Mouse (Mus musculus): ENCODE results near the gene Inha. TPM values are rescaled to one million over a fixed set of nuclear protein-coding genes. Genes with fewer than 3 reads are reported as not detected.

Inha gene
- polyA plus RNA-seq, 1 experiment from 2014 or later, result 2.7 TPM

- no peak overlapping the region for H3K9ac ChIP-seq (ENCODE audit: low read depth, low read length)
- ATAC-seq (ENCODE audit: low FRiP score, low TSS enrichment), result no peak
- H3K9me3 ChIP-seq (ENCODE audit: control insufficient read depth, low read length), result no peaks in the 10 kb centered on the region
- peaks cover 57% of the 10 kb centered on the region for H3K27me3 ChIP-seq (ENCODE audit: control insufficient read depth, insufficient read depth, low read length)
- H3K4me1 ChIP-seq (ENCODE audit: control insufficient read depth, insufficient read depth, low read length), result peaks cover 4% of the 10 kb centered on the region; the same call in 1 of the 2 replicates
- peak overlapping the region; percentile 82; the same call in 1 of the 2 replicates for H3K4me2 ChIP-seq (replicated peaks; ENCODE audit: low read depth, low read length)
- peaks cover 18% of the 10 kb centered on the region for H3K36me3 ChIP-seq (ENCODE audit: control insufficient read depth, insufficient read depth, low read length)
- WGBS, result 5% methylated on average over 24 of the region's 24 CpGs
- H3K27ac ChIP-seq (ENCODE audit: low read depth, low read length), result no peak overlapping the region
- peak overlapping the region; percentile 52; the same call in 1 of the 2 replicates for H3K4me3 ChIP-seq (ENCODE audit: low read length)
Measured at GRCm38 (mm10) chr1:75486561-75486960, 20.3 kb upstream of the Inha start.

GRCm38 (mm10) chr1:75487040-75487404 is 19.9 kb upstream of the Inha start:
- peak; percentile 14 for ATAC-seq (ENCODE audit: low FRiP score, low TSS enrichment)

DNA sequence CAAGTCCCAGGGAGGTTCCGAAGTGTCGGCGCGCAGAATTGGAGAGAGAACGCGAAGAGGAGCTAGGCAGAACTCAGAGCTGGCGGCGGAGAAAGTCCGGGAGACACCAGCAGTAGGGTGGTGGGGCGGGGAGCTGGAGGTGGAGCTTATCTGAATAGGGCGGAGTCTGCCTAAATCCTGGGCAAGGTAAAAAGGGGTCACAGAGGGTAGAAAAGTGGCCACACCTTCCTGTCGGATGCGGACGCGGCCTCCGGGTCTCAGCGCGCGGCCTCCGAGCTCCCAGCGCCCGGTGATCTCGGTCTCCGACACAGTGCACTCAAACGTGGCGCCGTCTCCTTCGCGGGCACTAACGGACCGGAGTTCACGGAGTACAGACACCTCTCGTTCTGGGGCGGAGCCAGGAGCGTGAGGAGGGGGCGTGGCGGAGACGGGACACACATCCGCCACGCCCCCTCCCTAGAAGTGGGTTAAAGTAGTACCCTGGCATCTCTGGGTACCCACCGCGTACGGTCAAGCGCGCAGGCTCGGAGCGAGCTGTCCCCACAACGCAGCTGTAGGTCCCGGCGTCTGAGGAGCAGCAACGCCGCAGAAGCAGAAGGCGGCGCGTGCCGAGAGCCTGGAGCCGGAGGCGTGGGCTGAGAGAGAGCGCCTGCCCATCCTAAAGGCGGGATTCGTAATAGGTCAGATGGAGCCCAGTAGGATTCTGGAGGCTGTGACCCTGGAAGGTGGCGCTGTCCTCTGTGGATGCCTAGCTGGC is 19.3 kb upstream of the Inha start:
- H3K27me3 ChIP-seq (ENCODE audit: control insufficient read depth, insufficient read depth, low read length), result peaks cover 53% of the 10 kb centered on the region
- peak overlapping the region; percentile 45 for H3K9ac ChIP-seq (ENCODE audit: low read depth, low read length)
- peaks cover 4% of the 10 kb centered on the region; the same call in 1 of the 2 replicates for H3K4me1 ChIP-seq (ENCODE audit: control insufficient read depth, insufficient read depth, low read length)

More at GRCm38 (mm10) chr1:75487040-75487404, 19.9 kb upstream of the Inha start:
- peak overlapping the region; percentile 45 for H3K9ac ChIP-seq (ENCODE audit: low read depth, low read length)
- 3% methylated on average over 13 of the region's 13 CpGs for WGBS
- H3K4me1 ChIP-seq (ENCODE audit: control insufficient read depth, insufficient read depth, low read length), result peaks cover 4% of the 10 kb centered on the region; the same call in 1 of the 2 replicates
- no peaks in the 10 kb centered on the region for H3K9me3 ChIP-seq (ENCODE audit: control insufficient read depth, low read length)
- peaks cover 53% of the 10 kb centered on the region for H3K27me3 ChIP-seq (ENCODE audit: control insufficient read depth, insufficient read depth, low read length)
- H3K36me3 ChIP-seq (ENCODE audit: control insufficient read depth, insufficient read depth, low read length), result peaks cover 21% of the 10 kb centered on the region
- H3K4me3 ChIP-seq (ENCODE audit: low read length), result peak overlapping the region; percentile 52
- H3K4me2 ChIP-seq (replicated peaks; ENCODE audit: low read depth, low read length), result peak overlapping the region; percentile 82
- H3K27ac ChIP-seq (ENCODE audit: low read depth, low read length), result no peak overlapping the region

DNA sequence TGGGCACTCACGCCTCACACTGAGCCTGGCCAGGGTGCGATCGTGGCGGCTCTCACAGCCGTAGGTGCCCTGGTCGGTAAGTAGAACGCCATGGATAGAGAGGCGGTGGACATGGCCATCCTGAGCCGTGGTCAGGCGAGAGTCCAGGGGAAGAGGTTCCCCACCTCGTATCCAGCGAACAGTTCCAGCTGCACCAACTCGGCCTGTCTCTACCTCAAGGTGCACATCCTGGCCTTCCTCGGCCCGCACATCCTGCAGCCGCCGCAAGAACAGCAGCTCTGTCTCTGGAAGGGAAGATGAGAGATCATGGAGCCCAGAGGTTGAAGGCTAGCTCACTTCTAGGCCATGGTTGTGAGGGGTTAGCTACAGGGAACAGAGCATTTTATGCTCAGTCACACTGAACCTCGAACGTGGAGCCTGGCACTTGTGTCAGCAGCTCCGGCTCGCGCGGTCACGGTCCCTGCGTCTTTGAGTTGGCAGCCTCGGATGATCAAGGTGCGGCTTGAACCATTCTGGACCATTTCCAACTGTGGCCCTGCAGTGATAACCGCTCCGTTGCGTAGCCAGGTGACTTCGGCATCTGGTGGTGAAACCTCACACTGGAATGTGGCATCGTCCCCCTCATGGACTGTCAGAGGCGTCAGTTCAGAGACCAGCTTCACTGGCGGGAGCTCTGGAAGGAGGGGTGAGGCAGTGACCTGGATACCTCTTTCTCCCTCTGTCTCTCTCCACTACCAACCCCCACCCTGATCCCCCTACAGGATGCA is 15.9 kb upstream of the Inha start:
- Histone ChIP-seq H3K27me3 (ENCODE audit: control insufficient read depth, insufficient read depth, low read length) (peaks cover 28% of the 10 kb centered on the region), H3K9ac (ENCODE audit: low read depth, low read length) (no peak overlapping the region), H3K27ac (ENCODE audit: low read depth, low read length) (no peak overlapping the region), H3K9me3 (ENCODE audit: control insufficient read depth, low read length) (no peaks in the 10 kb centered on the region), H3K4me1 (ENCODE audit: control insufficient read depth, insufficient read depth, low read length) (peaks cover 4% of the 10 kb centered on the region; the same call in 1 of the 2 replicates), H3K36me3 (ENCODE audit: control insufficient read depth, insufficient read depth, low read length) (peaks cover 27% of the 10 kb centered on the region), H3K4me2 (replicated peaks; ENCODE audit: low read depth, low read length) (no peak overlapping the region), H3K4me3 (ENCODE audit: low read length) (no peak overlapping the region)
- 90% methylated on average over 34 of the region's 34 CpGs for WGBS
- ATAC-seq (ENCODE audit: low FRiP score, low TSS enrichment), result no peak

More for the DNA sequence above, 19.3 kb upstream of the Inha start:
- Histone ChIP-seq H3K4me2 (replicated peaks; ENCODE audit: low read depth, low read length) (peak overlapping the region; percentile 82), H3K9me3 (ENCODE audit: control insufficient read depth, low read length) (no peaks in the 10 kb centered on the region), H3K4me3 (ENCODE audit: low read length) (peak overlapping the region; percentile 52), H3K27ac (ENCODE audit: low read depth, low read length) (no peak overlapping the region), H3K36me3 (ENCODE audit: control insufficient read depth, insufficient read depth, low read length) (peaks cover 23% of the 10 kb centered on the region)
- peak; percentile 80 for ATAC-seq (ENCODE audit: low FRiP score, low TSS enrichment)
- WGBS, result under 1% methylated on average over 62 of the region's 62 CpGs

DNA sequence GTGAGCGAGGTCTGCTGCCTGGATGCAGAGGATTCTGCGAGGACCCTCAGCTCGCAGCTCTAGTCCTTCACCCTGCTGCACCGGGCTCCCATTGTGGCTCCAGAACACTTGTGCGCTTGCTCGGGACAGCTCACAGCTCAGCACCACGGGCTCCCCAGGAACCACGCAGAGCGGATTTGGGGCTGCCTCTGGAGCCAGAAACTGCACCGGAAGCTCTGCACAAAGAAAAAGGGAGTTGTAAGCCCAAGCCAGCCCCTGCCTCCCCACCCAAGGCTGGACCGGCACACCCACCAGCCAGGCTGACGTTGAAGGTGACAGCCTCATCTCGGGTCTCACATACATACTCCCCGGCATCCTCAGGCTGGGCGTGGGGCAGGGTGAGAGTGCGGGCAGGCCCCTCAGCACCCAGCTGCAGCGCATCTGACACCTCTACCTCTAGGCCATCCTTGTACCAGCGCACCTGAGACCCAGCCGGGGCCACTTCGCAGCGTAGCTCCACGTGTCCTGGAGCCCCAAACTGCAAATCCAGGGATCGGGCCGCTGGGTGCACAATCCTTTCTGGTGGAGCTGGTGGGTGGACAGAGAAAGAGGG is 14.2 kb upstream of the Inha start:
- peaks cover 12% of the 10 kb centered on the region for H3K27me3 ChIP-seq (ENCODE audit: control insufficient read depth, insufficient read depth, low read length)
- no peak overlapping the region for H3K27ac ChIP-seq (ENCODE audit: low read depth, low read length)
- no peaks in the 10 kb centered on the region for H3K9me3 ChIP-seq (ENCODE audit: control insufficient read depth, low read length)
- H3K36me3 ChIP-seq (ENCODE audit: control insufficient read depth, insufficient read depth, low read length), result peaks cover 44% of the 10 kb centered on the region
- ATAC-seq (ENCODE audit: low FRiP score, low TSS enrichment), result no peak
- no peak overlapping the region for H3K4me2 ChIP-seq (replicated peaks; ENCODE audit: low read depth, low read length)
- WGBS, result 59% methylated on average over 24 of the region's 24 CpGs
- H3K9ac ChIP-seq (ENCODE audit: low read depth, low read length), result no peak overlapping the region
- H3K4me1 ChIP-seq (ENCODE audit: control insufficient read depth, insufficient read depth, low read length), result peaks cover 4% of the 10 kb centered on the region; the same call in 1 of the 2 replicates
- no peak overlapping the region for H3K4me3 ChIP-seq (ENCODE audit: low read length)

- no peaks in the 10 kb centered on the region; the same call in 1 of the 2 replicates for H3K27me3 ChIP-seq (ENCODE audit: control insufficient read depth, insufficient read depth, low read length)
- H3K4me2 ChIP-seq (replicated peaks; ENCODE audit: low read depth, low read length), result no peak overlapping the region
- no peak overlapping the region for H3K9ac ChIP-seq (ENCODE audit: low read depth, low read length)
- no peak overlapping the region for H3K4me3 ChIP-seq (ENCODE audit: low read length)
- 24% methylated on average over 12 of the region's 12 CpGs for WGBS
- H3K4me1 ChIP-seq (ENCODE audit: control insufficient read depth, insufficient read depth, low read length), result no peaks in the 10 kb centered on the region
- peak; percentile 46; the same call in 1 of the 2 replicates for ATAC-seq (ENCODE audit: low FRiP score, low TSS enrichment)
- no peaks in the 10 kb centered on the region for H3K9me3 ChIP-seq (ENCODE audit: control insufficient read depth, low read length)
- no peak overlapping the region for H3K27ac ChIP-seq (ENCODE audit: low read depth, low read length)
- peaks cover 61% of the 10 kb centered on the region for H3K36me3 ChIP-seq (ENCODE audit: control insufficient read depth, insufficient read depth, low read length)
Measured at GRCm38 (mm10) chr1:75494878-75495548, 11.9 kb upstream of the Inha start.

GRCm38 (mm10) chr1:75498897-75499296 is 8.0 kb upstream of the Inha start:
- Histone ChIP-seq H3K27me3 (ENCODE audit: control insufficient read depth, insufficient read depth, low read length) (no peaks in the 10 kb centered on the region), H3K27ac (ENCODE audit: low read depth, low read length) (no peak overlapping the region), H3K9me3 (ENCODE audit: control insufficient read depth, low read length) (no peaks in the 10 kb centered on the region), H3K9ac (ENCODE audit: low read depth, low read length) (no peak overlapping the region), H3K4me1 (ENCODE audit: control insufficient read depth, insufficient read depth, low read length) (peaks cover 7% of the 10 kb centered on the region), H3K4me2 (replicated peaks; ENCODE audit: low read depth, low read length) (no peak overlapping the region), H3K36me3 (ENCODE audit: control insufficient read depth, insufficient read depth, low read length) (peaks cover 80% of the 10 kb centered on the region), H3K4me3 (ENCODE audit: low read length) (no peak overlapping the region)
- WGBS, result 82% methylated on average over 4 of the region's 4 CpGs
- ATAC-seq (ENCODE audit: low FRiP score, low TSS enrichment), result no peak

- no peak overlapping the region for H3K9ac ChIP-seq (ENCODE audit: low read depth, low read length)
- peaks cover 12% of the 10 kb centered on the region for H3K4me1 ChIP-seq (ENCODE audit: control insufficient read depth, insufficient read depth, low read length)
- H3K27ac ChIP-seq (ENCODE audit: low read depth, low read length), result no peak overlapping the region
- no peak overlapping the region for H3K4me3 ChIP-seq (ENCODE audit: low read length)
- H3K36me3 ChIP-seq (ENCODE audit: control insufficient read depth, insufficient read depth, low read length), result peaks cover 80% of the 10 kb centered on the region
- H3K9me3 ChIP-seq (ENCODE audit: control insufficient read depth, low read length), result no peaks in the 10 kb centered on the region
- no peak for ATAC-seq (ENCODE audit: low FRiP score, low TSS enrichment)
- H3K27me3 ChIP-seq (ENCODE audit: control insufficient read depth, insufficient read depth, low read length), result no peaks in the 10 kb centered on the region
- whole genome bisulfite sequencing, result 86% methylated on average over 7 of the region's 7 CpGs
- no peak overlapping the region for H3K4me2 ChIP-seq (replicated peaks; ENCODE audit: low read depth, low read length)
Measured at GRCm38 (mm10) chr1:75499441-75499840, 7.4 kb upstream of the Inha start.

Data from kidney, embryonic 14.5 days (tissue).